Mouse (Mus musculus) liver, adult (tissue): ENCODE results near the gene Cd59b.

Experiments
- GATA4 ChIP-seq: IDR thresholded peaks from 2 replicates; pipeline ENCODE4 v1.6.1; 2014; ENCODE audit warnings: mild to moderate bottlenecking, low read length; ENCODE audit not compliant: insufficient replicate concordance

The Cd59b gene

DNA sequence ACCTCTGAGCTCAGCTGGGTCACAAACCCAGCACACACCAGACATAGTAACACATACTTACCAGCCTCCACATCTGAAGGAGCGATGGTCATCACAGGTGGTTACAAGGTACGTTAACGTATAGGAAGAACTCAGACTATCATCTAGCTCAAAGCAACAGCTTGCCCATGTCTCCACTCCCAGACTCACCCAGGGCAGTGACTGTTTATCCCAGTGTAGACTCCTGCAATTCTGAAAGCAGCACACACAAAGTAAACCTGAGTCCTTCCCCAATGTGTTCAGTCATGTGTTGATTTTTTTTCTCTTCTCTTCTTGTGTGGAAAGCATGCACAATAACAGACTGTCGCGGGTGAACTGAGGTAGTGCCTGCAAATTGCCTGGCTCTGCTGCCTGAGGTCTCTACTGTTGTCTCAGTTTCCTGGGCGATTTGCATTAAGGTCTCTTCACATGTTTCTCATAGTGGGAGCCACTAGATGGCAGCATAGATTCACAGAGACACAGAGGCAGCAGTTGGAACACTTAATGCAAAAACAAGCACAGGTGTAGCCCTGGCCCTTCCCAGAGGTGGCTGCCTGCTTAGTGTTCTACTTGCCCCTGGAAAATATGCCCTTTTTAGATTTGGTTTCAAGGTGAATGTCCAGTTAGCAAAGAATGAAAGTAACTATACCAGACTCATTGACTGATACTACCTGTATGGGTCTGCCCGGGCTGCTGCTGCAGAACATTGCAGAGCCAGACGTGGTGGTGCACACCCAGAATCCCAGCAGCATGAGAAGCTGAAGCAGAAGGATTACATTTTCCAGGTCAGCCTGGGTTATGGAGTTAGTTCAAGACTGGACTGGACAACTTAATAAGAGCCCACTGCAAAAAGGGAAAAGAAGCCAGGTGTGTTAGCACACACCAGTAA lies 64.8 kb downstream of the Cd59b start:
- TF ChIP-seq GATA4, result no peak

DNA sequence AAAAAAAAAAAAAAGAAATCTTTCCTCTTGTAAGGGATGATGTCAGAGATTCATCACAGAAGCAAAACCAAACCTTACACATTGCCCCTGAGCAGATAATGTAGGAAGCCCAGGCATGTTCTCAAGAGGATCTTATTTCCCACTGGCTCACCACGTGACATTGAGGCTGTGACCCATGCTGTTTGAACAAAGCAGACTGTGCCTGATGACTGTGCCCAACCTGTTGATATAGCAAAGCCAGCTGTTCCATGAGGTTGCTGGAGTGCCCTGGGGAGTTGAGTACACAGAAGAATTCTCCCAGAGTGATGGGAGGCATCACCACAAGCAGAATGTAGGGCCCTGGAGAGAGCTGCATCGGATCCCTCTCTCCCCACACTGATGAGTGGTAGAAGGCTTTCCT lies 66.3 kb downstream of the Cd59b start:
- TF ChIP-seq GATA4, result no peak
